Mouse (Mus musculus): ENCODE measurements around the gene Ap3d1. TPM values are rescaled to one million over a fixed set of nuclear protein-coding genes. Genes with fewer than 3 reads are reported as not detected.

Gene Ap3d1
- polyA plus RNA-seq, 1 experiment from 2014 or later: 116 TPM

GRCm38 (mm10) chr10:80704418-80704817 is 37.6 kb downstream of the Ap3d1 start:
- H3K27ac ChIP-seq (replicated peaks; ENCODE audit: low read depth, low read length): no peak overlapping the region
- H3K4me2 ChIP-seq (ENCODE audit: low read length): no peak overlapping the region
- peaks cover 43% of the 10 kb centered on the region for H3K36me3 ChIP-seq (ENCODE audit: control insufficient read depth, insufficient read depth, low read length)
- 88% methylated on average over 5 of the region's 5 CpGs for WGBS
- no peak overlapping the region for H3K4me3 ChIP-seq (replicated peaks; ENCODE audit: low read depth, low read length)
- ATAC-seq (ENCODE audit: low FRiP score, low TSS enrichment): no peak
- H3K27me3 ChIP-seq (ENCODE audit: control insufficient read depth, insufficient read depth, low read length): no peaks in the 10 kb centered on the region
- peaks cover 32% of the 10 kb centered on the region for H3K4me1 ChIP-seq (ENCODE audit: control insufficient read depth, insufficient read depth, low read length)
- no peaks in the 10 kb centered on the region for H3K9me3 ChIP-seq (ENCODE audit: control insufficient read depth, low read length)
- H3K9ac ChIP-seq (replicated peaks; ENCODE audit: low read length): 0 out of 2 replicates have a peak overlapping the region, but pooled peaks have one; percentile 12
- DNase-seq: no peak

DNA sequence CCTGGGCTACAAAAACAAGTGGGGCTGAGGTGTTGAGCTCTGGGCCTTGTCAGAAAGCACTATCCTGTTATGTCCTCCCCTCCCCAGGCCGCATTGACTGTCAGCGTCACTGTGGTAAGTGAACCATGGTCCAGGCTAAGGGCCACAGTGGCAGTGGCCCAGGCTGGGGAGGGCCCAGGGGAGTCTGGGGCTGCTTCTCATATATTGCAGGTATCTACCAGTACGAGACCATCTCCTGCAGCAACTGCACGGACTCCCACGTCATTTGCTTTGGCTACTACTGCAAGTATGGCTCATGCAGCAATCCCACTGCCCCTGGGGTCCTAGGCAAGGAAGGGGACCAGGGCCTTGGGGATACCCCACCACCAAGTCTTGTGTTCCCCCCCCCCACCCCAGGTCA is 38.4 kb downstream of the Ap3d1 start:
- Histone ChIP-seq H3K27ac (replicated peaks; ENCODE audit: low read depth, low read length) (peak overlapping the region; percentile 85; the same call in 1 of the 2 replicates), H3K36me3 (ENCODE audit: control insufficient read depth, insufficient read depth, low read length) (peaks cover 36% of the 10 kb centered on the region), H3K9me3 (ENCODE audit: control insufficient read depth, low read length) (no peaks in the 10 kb centered on the region), H3K4me1 (ENCODE audit: control insufficient read depth, insufficient read depth, low read length) (peaks cover 32% of the 10 kb centered on the region), H3K27me3 (ENCODE audit: control insufficient read depth, insufficient read depth, low read length) (no peaks in the 10 kb centered on the region), H3K4me3 (replicated peaks; ENCODE audit: low read depth, low read length) (peak overlapping the region; percentile 70; the same call in 1 of the 2 replicates), H3K4me2 (ENCODE audit: low read length) (peak overlapping the region; percentile 80), H3K9ac (replicated peaks; ENCODE audit: low read length) (no peak overlapping the region; the same call in 1 of the 2 replicates)
- ATAC-seq (ENCODE audit: low FRiP score, low TSS enrichment) (no peak), DNase-seq (no peak)
- WGBS: 86% methylated on average over 5 of the region's 5 CpGs

GRCm38 (mm10) chr10:80702536-80703390 is 39.3 kb downstream of the Ap3d1 start:
- Histone ChIP-seq H3K36me3 (ENCODE audit: control insufficient read depth, insufficient read depth, low read length) (peaks cover 31% of the 10 kb centered on the region), H3K9ac (replicated peaks; ENCODE audit: low read length) (peak overlapping the region; percentile 58), H3K9me3 (ENCODE audit: control insufficient read depth, low read length) (no peaks in the 10 kb centered on the region), H3K27ac (replicated peaks; ENCODE audit: low read depth, low read length) (peak overlapping the region; percentile 85), H3K4me2 (ENCODE audit: low read length) (peak overlapping the region; percentile 80), H3K4me1 (ENCODE audit: control insufficient read depth, insufficient read depth, low read length) (peaks cover 32% of the 10 kb centered on the region), H3K27me3 (ENCODE audit: control insufficient read depth, insufficient read depth, low read length) (no peaks in the 10 kb centered on the region), H3K4me3 (replicated peaks; ENCODE audit: low read depth, low read length) (peak overlapping the region; percentile 70)
- 2% methylated on average over 47 of the region's 47 CpGs for WGBS
- DNase-seq: peak; percentile 92
- peak; percentile 81 for ATAC-seq (ENCODE audit: low FRiP score, low TSS enrichment)

- WGBS: under 1% methylated on average over 59 of the region's 59 CpGs
- peak; percentile 93 for ATAC-seq (ENCODE audit: low FRiP score, low TSS enrichment)
- peak within 1 kb of the TSS; percentile 77 for H3K9ac ChIP-seq (replicated peaks; ENCODE audit: low read length)
- H3K27ac ChIP-seq (replicated peaks; ENCODE audit: low read depth, low read length): peak within 1 kb of the TSS; percentile 85
- H3K4me1 ChIP-seq (ENCODE audit: control insufficient read depth, insufficient read depth, low read length): peaks cover 32% of the 10 kb centered on the region
- peak within 1 kb of the TSS; percentile 80 for H3K4me2 ChIP-seq (ENCODE audit: low read length)
- no peaks in the 10 kb centered on the region for H3K9me3 ChIP-seq (ENCODE audit: control insufficient read depth, low read length)
- peak; percentile 99 for DNase-seq
- H3K36me3 ChIP-seq (ENCODE audit: control insufficient read depth, insufficient read depth, low read length): peaks cover 22% of the 10 kb centered on the region
- H3K27me3 ChIP-seq (ENCODE audit: control insufficient read depth, insufficient read depth, low read length): no peaks in the 10 kb centered on the region
- H3K4me3 ChIP-seq (replicated peaks; ENCODE audit: low read depth, low read length): peak within 1 kb of the TSS; percentile 70
Observed at GRCm38 (mm10) chr10:80701721-80702535, 40.1 kb downstream of the Ap3d1 start, which contains the start of the genes Mob3a and Izumo4. TSS of gene Mob3a (minus strand) at chr10:80701977. TSS of gene Izumo4 (plus strand) at chr10:80702184.

GRCm38 (mm10) chr10:80700732-80701131 is 41.3 kb downstream of the Ap3d1 start:
- Histone ChIP-seq H3K27ac (replicated peaks; ENCODE audit: low read depth, low read length) (no peak overlapping the region), H3K27me3 (ENCODE audit: control insufficient read depth, insufficient read depth, low read length) (no peaks in the 10 kb centered on the region), H3K4me3 (replicated peaks; ENCODE audit: low read depth, low read length) (peak overlapping the region; percentile 70), H3K9ac (replicated peaks; ENCODE audit: low read length) (peak overlapping the region; percentile 27; the same call in 1 of the 2 replicates), H3K4me2 (ENCODE audit: low read length) (peak overlapping the region; percentile 80), H3K36me3 (ENCODE audit: control insufficient read depth, insufficient read depth, low read length) (peaks cover 14% of the 10 kb centered on the region), H3K4me1 (ENCODE audit: control insufficient read depth, insufficient read depth, low read length) (peaks cover 32% of the 10 kb centered on the region), H3K9me3 (ENCODE audit: control insufficient read depth, low read length) (no peaks in the 10 kb centered on the region)
- no peak for DNase-seq
- WGBS: 51% methylated on average over 4 of the region's 4 CpGs
- ATAC-seq (ENCODE audit: low FRiP score, low TSS enrichment): no peak

DNA sequence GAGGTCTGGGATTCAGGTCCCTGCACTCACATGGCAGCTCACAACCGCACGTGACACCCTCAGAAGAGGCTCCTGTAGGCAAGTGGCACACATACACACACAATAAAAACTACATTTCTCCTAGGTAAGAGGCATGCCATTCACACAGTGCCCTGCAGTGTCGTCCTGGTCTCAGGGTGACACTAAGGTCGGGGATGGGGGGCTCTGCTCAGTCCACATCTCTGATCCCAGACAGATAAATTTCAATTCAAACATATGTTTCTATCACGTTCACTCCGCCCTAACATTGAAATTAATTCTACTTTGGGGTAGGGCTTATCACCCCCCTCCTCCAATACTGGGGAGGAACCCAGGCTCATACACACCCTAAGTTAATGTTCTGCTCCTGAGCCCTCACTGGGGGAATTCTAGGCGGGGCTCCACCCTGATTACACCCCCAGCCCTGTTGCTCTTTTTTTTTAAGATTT is 42.0 kb downstream of the Ap3d1 start:
- WGBS: 86% methylated on average over 7 of the region's 7 CpGs

DNA sequence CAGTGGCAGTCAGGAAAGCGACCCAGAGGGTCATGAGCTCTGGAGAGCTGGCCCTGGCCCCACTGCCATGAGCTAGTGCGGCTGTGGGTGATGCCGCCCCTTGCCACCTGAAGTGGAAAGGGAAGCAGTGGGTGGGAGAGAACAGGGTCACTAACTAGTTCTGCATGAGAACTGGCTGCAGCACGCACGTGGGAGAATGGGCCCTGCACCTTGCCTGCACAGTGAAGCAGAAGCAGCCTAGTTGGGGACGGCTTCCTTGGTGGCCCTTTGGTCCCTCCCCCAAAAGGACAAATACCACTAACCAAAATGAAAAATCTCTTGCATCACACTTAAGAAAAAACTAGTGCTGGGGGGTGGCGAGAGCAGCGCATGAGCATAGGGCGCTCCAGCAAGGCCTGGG is 43.5 kb downstream of the Ap3d1 start:
- H3K9me3 ChIP-seq (ENCODE audit: control insufficient read depth, low read length): no peaks in the 10 kb centered on the region
- no peak overlapping the region for H3K27ac ChIP-seq (replicated peaks; ENCODE audit: low read depth, low read length)
- no peak overlapping the region for H3K4me3 ChIP-seq (replicated peaks; ENCODE audit: low read depth, low read length)
- no peak overlapping the region for H3K4me2 ChIP-seq (ENCODE audit: low read length)
- no peak for DNase-seq
- 94% methylated on average over 9 of the region's 9 CpGs for WGBS
- ATAC-seq (ENCODE audit: low FRiP score, low TSS enrichment): no peak
- H3K4me1 ChIP-seq (ENCODE audit: control insufficient read depth, insufficient read depth, low read length): peaks cover 26% of the 10 kb centered on the region
- peaks cover 14% of the 10 kb centered on the region for H3K36me3 ChIP-seq (ENCODE audit: control insufficient read depth, insufficient read depth, low read length)
- no peak overlapping the region for H3K9ac ChIP-seq (replicated peaks; ENCODE audit: low read length)
- no peaks in the 10 kb centered on the region for H3K27me3 ChIP-seq (ENCODE audit: control insufficient read depth, insufficient read depth, low read length)

More for the DNA sequence above, 42.0 kb downstream of the Ap3d1 start:
- ATAC-seq (ENCODE audit: low FRiP score, low TSS enrichment): no peak
- Histone ChIP-seq H3K4me3 (replicated peaks; ENCODE audit: low read depth, low read length) (no peak overlapping the region), H3K4me2 (ENCODE audit: low read length) (peak overlapping the region; percentile 80; the same call in 1 of the 2 replicates), H3K9ac (replicated peaks; ENCODE audit: low read length) (no peak overlapping the region), H3K4me1 (ENCODE audit: control insufficient read depth, insufficient read depth, low read length) (peaks cover 32% of the 10 kb centered on the region), H3K27me3 (ENCODE audit: control insufficient read depth, insufficient read depth, low read length) (no peaks in the 10 kb centered on the region), H3K36me3 (ENCODE audit: control insufficient read depth, insufficient read depth, low read length) (peaks cover 8% of the 10 kb centered on the region; the same call in 1 of the 2 replicates), H3K27ac (replicated peaks; ENCODE audit: low read depth, low read length) (no peak overlapping the region), H3K9me3 (ENCODE audit: control insufficient read depth, low read length) (no peaks in the 10 kb centered on the region)
- DNase-seq: no peak

DNA sequence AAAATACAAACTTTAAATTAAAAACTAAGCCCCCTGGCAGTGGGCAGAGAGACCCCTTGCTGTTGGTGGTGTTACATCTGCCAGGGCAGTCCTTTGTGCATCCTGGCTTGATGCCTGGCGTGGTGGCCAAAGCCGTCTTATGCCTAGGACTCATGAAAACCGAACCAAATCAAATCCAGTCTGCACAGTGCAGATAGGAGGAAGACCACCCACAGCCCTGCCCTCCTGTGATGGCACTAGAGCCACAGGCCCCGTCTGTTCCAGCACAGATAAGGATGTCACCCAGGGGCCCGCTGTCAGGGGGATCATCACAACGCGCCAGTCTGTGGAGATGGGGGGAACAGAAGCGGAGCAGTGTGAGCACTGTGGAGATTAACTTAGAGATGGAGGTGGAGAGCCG is 44.3 kb downstream of the Ap3d1 start:
- no peak overlapping the region for H3K9ac ChIP-seq (replicated peaks; ENCODE audit: low read length)
- peaks cover 14% of the 10 kb centered on the region for H3K36me3 ChIP-seq (ENCODE audit: control insufficient read depth, insufficient read depth, low read length)
- DNase-seq: peak; percentile 46
- H3K9me3 ChIP-seq (ENCODE audit: control insufficient read depth, low read length): no peaks in the 10 kb centered on the region
- 0 out of 2 replicates have a peak overlapping the region, but pooled peaks have one; percentile 0 for H3K27ac ChIP-seq (replicated peaks; ENCODE audit: low read depth, low read length)
- no peak overlapping the region for H3K4me3 ChIP-seq (replicated peaks; ENCODE audit: low read depth, low read length)
- no peak for ATAC-seq (ENCODE audit: low FRiP score, low TSS enrichment)
- 67% methylated on average over 9 of the region's 9 CpGs for WGBS
- H3K4me1 ChIP-seq (ENCODE audit: control insufficient read depth, insufficient read depth, low read length): peaks cover 19% of the 10 kb centered on the region
- H3K27me3 ChIP-seq (ENCODE audit: control insufficient read depth, insufficient read depth, low read length): no peaks in the 10 kb centered on the region
- no peak overlapping the region for H3K4me2 ChIP-seq (ENCODE audit: low read length)
